ENCODE assay signal across 26 mouse cellular contexts in genomic region chr5:89151076-89151475, GRCm38 (mm10).
"Had no signal": no experiment of that assay in that cellular context is flagged by ENCODE, and none has a peak within 500 bp of the region (broad histone marks: within the 10 kb centered on the region; RNA-seq: fewer than 3 reads in every experiment).

No protein-coding gene starts in this region.

- H3K4me3 ChIP-seq: gastrocnemius, adult 2 months; heart, embryonic 10.5 days; heart, embryonic 12.5 days; hindbrain, embryonic 10.5 days; hindbrain, embryonic 12.5 days; intestine, embryonic 15.5 days; kidney, embryonic 15.5 days; layer of hippocampus, adult 2 months; left cerebral cortex, adult 2 months; limb, embryonic 10.5 days; limb, embryonic 12.5 days had no signal

- H3K4me1 ChIP-seq: hindbrain, embryonic 12.5 days had no signal

- H3K27me3 ChIP-seq: heart, embryonic 12.5 days; hindbrain, embryonic 12.5 days; intestine, embryonic 15.5 days; kidney, embryonic 15.5 days; limb, embryonic 12.5 days had no signal

- ATAC-seq: forebrain, embryonic 16.5 days; hindbrain, embryonic 16.5 days; inflammation-experienced regulatory T-cells, adult 6 months; intestine, embryonic 15.5 days; intestine, postnatal 0 days had no signal

- H3K27ac ChIP-seq: heart, embryonic 10.5 days; hindbrain, embryonic 10.5 days; hindbrain, embryonic 12.5 days; hindbrain, embryonic 14.5 days; intestine, embryonic 15.5 days; kidney, embryonic 15.5 days; layer of hippocampus, adult 2 months; left cerebral cortex, adult 2 months; limb, embryonic 10.5 days; limb, embryonic 12.5 days had no signal

- H3K9ac ChIP-seq: heart, embryonic 12.5 days; hindbrain, embryonic 12.5 days; hindbrain, embryonic 14.5 days; intestine, embryonic 15.5 days; kidney, embryonic 15.5 days; limb, embryonic 12.5 days had no signal

- H3K36me3 ChIP-seq: heart, embryonic 10.5 days; heart, embryonic 12.5 days; hindbrain, embryonic 10.5 days; hindbrain, embryonic 12.5 days; intestine, embryonic 15.5 days; kidney, embryonic 15.5 days; limb, embryonic 10.5 days; limb, embryonic 12.5 days had no signal

- DNase-seq: gastrocnemius, adult 2 months; gastrocnemius, postnatal 10 days; gastrocnemius, postnatal 25 days; heart, adult 18-20 months; heart, postnatal 10 days; heart, postnatal 4 days; kidney, adult 18-20 months; kidney, adult 9 months; kidney, postnatal 10 days; kidney, postnatal 25 days; kidney, postnatal 4 days had no signal

- H3K9me3 ChIP-seq: heart, embryonic 10.5 days; heart, embryonic 12.5 days; hindbrain, embryonic 10.5 days; hindbrain, embryonic 12.5 days; intestine, embryonic 15.5 days; kidney, embryonic 15.5 days; limb, embryonic 10.5 days; limb, embryonic 12.5 days had no signal

- H3K4me2 ChIP-seq: heart, embryonic 12.5 days; hindbrain, embryonic 12.5 days; hindbrain, embryonic 14.5 days; intestine, embryonic 15.5 days; kidney, embryonic 15.5 days; limb, embryonic 12.5 days had no signal
